Mouse (Mus musculus) midbrain, embryonic 13.5 days (tissue): Measurements from ENCODE around the gene Chordc1. TPM values are rescaled to one million over a fixed set of nuclear protein-coding genes. Genes with fewer than 3 reads are reported as not detected.
"Not testable (repeated sequence)": the region's sequence is repeated elsewhere in the genome, so short reads cannot be mapped to it uniquely, and the experiment has no call there.

Source experiments
- ATAC-seq: fragments of 200-750 bp; cut with Nextera tagmentation; 2 replicates; pipeline ENCODE4 v1.8.0; 2017; ENCODE audit warnings: mild to moderate bottlenecking, moderate TSS enrichment, moderate library complexity
- H3K27ac ChIP-seq: fragments of 300-500 bp; sonication (generic); 2 replicates; pipeline ENCODE4 v1.5.1; 2015; ENCODE audit warnings: inconsistent platforms, mild to moderate bottlenecking, moderate library complexity
- H3K27me3 ChIP-seq: fragments of 300-500 bp; sonication (generic); 2 replicates; pipeline ENCODE4 v1.6.1; 2015; ENCODE audit warnings: mild to moderate bottlenecking, inconsistent platforms
- H3K36me3 ChIP-seq: fragments of 300-500 bp; sonication (generic); 2 replicates; pipeline ENCODE4 v1.6.1; 2015; ENCODE audit warnings: mild to moderate bottlenecking, inconsistent platforms
- H3K4me1 ChIP-seq: fragments of 300-500 bp; sonication (generic); replicated peaks from 2 replicates; pipeline ENCODE4 v1.6.1; 2015; ENCODE audit warnings: inconsistent platforms
- H3K4me2 ChIP-seq: fragments of 300-500 bp; sonication (generic); replicated peaks from 2 replicates; pipeline ENCODE4 v1.6.1; 2015; ENCODE audit warnings: moderate library complexity, mild to moderate bottlenecking, inconsistent platforms
- H3K4me3 ChIP-seq: fragments of 300-500 bp; sonication (generic); replicated peaks from 2 replicates; pipeline ENCODE4 v1.5.1; 2015; ENCODE audit warnings: mild to moderate bottlenecking, inconsistent platforms
- H3K9ac ChIP-seq: fragments of 300-500 bp; sonication (generic); replicated peaks from 2 replicates; pipeline ENCODE4 v1.6.1; 2015; ENCODE audit warnings: mild to moderate bottlenecking, inconsistent platforms
- H3K9me3 ChIP-seq: fragments of 300-500 bp; sonication (generic); 2 replicates; pipeline ENCODE4 v1.6.1; 2016; ENCODE audit warnings: mild to moderate bottlenecking, inconsistent platforms
- WGBS: fragments of 180-500 bp; shearing (Covaris S2); methylation state at CpG from one replicate; pipeline ENCODE4 v1.1.7; 2015; 5-methylcytosine and 5-hydroxymethylcytosine counted together
- polyA plus RNA-seq: library from polyadenylated mRNA; unstranded; fragments of >200 nt; fragmentation: Nextera tagmentation; extraction: Ambion mirVana; gene quantifications from 2 replicates; pipeline ENCODE4 v1.2.1, GENCODE M21; 2015

Chordc1 gene
- polyA plus RNA-seq: 141 and 148 TPM in 2 replicates

- peak within 1 kb of the TSS; percentile 87 for H3K27ac ChIP-seq
- H3K9me3 ChIP-seq: no peaks in the 10 kb centered on the region
- H3K4me1 ChIP-seq: peaks cover 23% of the 10 kb centered on the region
- peak within 1 kb of the TSS; percentile 98 for H3K9ac ChIP-seq
- peaks cover 4% of the 10 kb centered on the region; the same call in 1 of the 2 replicates for H3K36me3 ChIP-seq
- H3K4me2 ChIP-seq: peak within 1 kb of the TSS; percentile 85
- no peaks in the 10 kb centered on the region for H3K27me3 ChIP-seq
- ATAC-seq: peak; percentile 100
- 3% methylated on average over 49 of the region's 49 CpGs for WGBS
- peak within 1 kb of the TSS; percentile 76 for H3K4me3 ChIP-seq
These were observed at the start of gene Chordc1 for GRCm38 (mm10) chr9:18291571-18292429. Chordc1 (plus strand) TSS chr9:18292125.

GRCm38 (mm10) chr9:18275901-18276300, 16.0 kb upstream of the Chordc1 start:
- WGBS: 93% methylated on average over 1 of the region's 1 CpGs
- Histone ChIP-seq H3K27me3 (no peaks in the 10 kb centered on the region), H3K4me3 (no peak overlapping the region), H3K9ac (no peak overlapping the region), H3K27ac (no peak overlapping the region), H3K36me3 (no peaks in the 10 kb centered on the region), H3K4me2 (no peak overlapping the region), H3K4me1 (no peaks in the 10 kb centered on the region), H3K9me3 (no peaks in the 10 kb centered on the region)
- no peak for ATAC-seq

GRCm38 (mm10) chr9:18276844-18277243, 15.1 kb upstream of the Chordc1 start:
- no peak overlapping the region for H3K9ac ChIP-seq
- no peaks in the 10 kb centered on the region for H3K4me1 ChIP-seq
- H3K9me3 ChIP-seq: no peaks in the 10 kb centered on the region
- no peak overlapping the region for H3K4me3 ChIP-seq
- H3K27ac ChIP-seq: no peak overlapping the region
- H3K4me2 ChIP-seq: no peak overlapping the region
- no peak for ATAC-seq
- H3K36me3 ChIP-seq: no peaks in the 10 kb centered on the region
- 55% methylated on average over 2 of the region's 2 CpGs for WGBS
- H3K27me3 ChIP-seq: no peaks in the 10 kb centered on the region

- Histone ChIP-seq H3K9me3 (no peaks in the 10 kb centered on the region), H3K27me3 (no peaks in the 10 kb centered on the region), H3K27ac (no peak overlapping the region), H3K4me2 (no peak overlapping the region), H3K4me1 (no peaks in the 10 kb centered on the region), H3K9ac (no peak overlapping the region), H3K36me3 (no peaks in the 10 kb centered on the region), H3K4me3 (no peak overlapping the region)
- 65% methylated on average over 1 of the region's 1 CpGs for WGBS
- ATAC-seq: peak; percentile 75; the same call in 1 of the 2 replicates
These were observed 14.4 kb upstream of the Chordc1 start for GRCm38 (mm10) chr9:18277497-18277896.

- 37% methylated on average over 5 of the region's 5 CpGs for WGBS
- H3K27ac ChIP-seq, H3K36me3 ChIP-seq, H3K4me1 ChIP-seq, H3K4me2 ChIP-seq, H3K4me3 ChIP-seq, ATAC-seq, H3K27me3 ChIP-seq, H3K9me3 ChIP-seq, H3K9ac ChIP-seq: not testable (repeated sequence)
These were observed 13.2 kb upstream of the Chordc1 start for GRCm38 (mm10) chr9:18278693-18279092.

GRCm38 (mm10) chr9:18292443-18292922, 558 bp downstream of the Chordc1 start:
- Histone ChIP-seq H3K9me3 (no peaks in the 10 kb centered on the region), H3K9ac (peak overlapping the region; percentile 98), H3K4me1 (peaks cover 23% of the 10 kb centered on the region), H3K27me3 (no peaks in the 10 kb centered on the region), H3K4me2 (peak overlapping the region; percentile 85), H3K27ac (peak overlapping the region; percentile 87), H3K36me3 (peaks cover 7% of the 10 kb centered on the region; the same call in 1 of the 2 replicates), H3K4me3 (peak overlapping the region; percentile 76)
- ATAC-seq: peak; percentile 84; the same call in 1 of the 2 replicates
- WGBS: 1% methylated on average over 24 of the region's 24 CpGs

GRCm38 (mm10) chr9:18293026-18293781, 1.3 kb downstream of the Chordc1 start:
- 56% methylated on average over 6 of the region's 6 CpGs for WGBS
- Histone ChIP-seq H3K4me3 (peak overlapping the region; percentile 76), H3K27ac (no peak overlapping the region), H3K9ac (peak overlapping the region; percentile 98), H3K9me3 (no peaks in the 10 kb centered on the region), H3K4me2 (peak overlapping the region; percentile 85), H3K27me3 (no peaks in the 10 kb centered on the region), H3K36me3 (peaks cover 10% of the 10 kb centered on the region; the same call in 1 of the 2 replicates), H3K4me1 (peaks cover 23% of the 10 kb centered on the region)
- no peak for ATAC-seq

GRCm38 (mm10) chr9:18298301-18298700, 6.4 kb downstream of the Chordc1 start:
- Histone ChIP-seq H3K4me3 (no peak overlapping the region), H3K27me3 (no peaks in the 10 kb centered on the region), H3K4me2 (no peak overlapping the region), H3K27ac (no peak overlapping the region), H3K36me3 (peaks cover 51% of the 10 kb centered on the region), H3K4me1 (peaks cover 17% of the 10 kb centered on the region), H3K9me3 (no peaks in the 10 kb centered on the region), H3K9ac (no peak overlapping the region)
- 90% methylated on average over 6 of the region's 6 CpGs for WGBS
- peak; percentile 67; the same call in 1 of the 2 replicates for ATAC-seq

- whole genome bisulfite sequencing: 93% methylated on average over 3 of the region's 3 CpGs
- no peak overlapping the region for H3K4me2 ChIP-seq
- no peaks in the 10 kb centered on the region for H3K4me1 ChIP-seq
- no peaks in the 10 kb centered on the region for H3K9me3 ChIP-seq
- no peak overlapping the region for H3K27ac ChIP-seq
- H3K9ac ChIP-seq: no peak overlapping the region
- ATAC-seq: no peak
- no peaks in the 10 kb centered on the region for H3K27me3 ChIP-seq
- H3K4me3 ChIP-seq: no peak overlapping the region
- peaks cover 11% of the 10 kb centered on the region; the same call in 1 of the 2 replicates for H3K36me3 ChIP-seq
These were observed 28.1 kb downstream of the Chordc1 start for GRCm38 (mm10) chr9:18319990-18320389.

Other genes starting within 250 kb of the Chordc1 start
- 1.3 and 1.6 TPM in 2 replicates for gene Naalad2, start 110.9 kb downstream of the Chordc1 start, polyA plus RNA-seq
- gene Ubtfl1, start 112.3 kb downstream of the Chordc1 start, polyA plus RNA-seq: not detected in 2 replicates
- gene Mbd3l2, start 138.5 kb downstream of the Chordc1 start, polyA plus RNA-seq: 0.07 and 0.09 TPM in 2 replicates
- gene Zfp558, start 186.1 kb downstream of the Chordc1 start, polyA plus RNA-seq: 45.2 and 46.7 TPM in 2 replicates
- not detected in 2 replicates for gene Mbd3l1, start 186.2 kb downstream of the Chordc1 start, polyA plus RNA-seq